In genomic region chr14:28848831-28849590, GRCm38 (mm10) we compare ENCODE assay signal across 9 mouse cellular contexts.
DNase-seq lines count a peak whose midpoint lies in the region; ATAC-seq and TF ChIP-seq lines count a peak whose summit lies in the region.
"Had no signal": no experiment of that assay in that cellular context is flagged by ENCODE, and none has a peak within 500 bp of the region (broad histone marks: within the 10 kb centered on the region; RNA-seq: fewer than 3 reads in every experiment).

No protein-coding gene starts in this region.

- H3K4me2 ChIP-seq in forebrain, postnatal 0 days (ENCODE audit: low read depth): no peak overlapping the region
- H3K4me2 ChIP-seq in forebrain, embryonic 12.5 days: no peak overlapping the region
- H3K4me2 ChIP-seq in midbrain, postnatal 0 days (ENCODE audit: low read depth, low read length, poor library complexity, severe bottlenecking): no peak overlapping the region
- no peak overlapping the region for H3K4me2 ChIP-seq in hindbrain, embryonic 11.5 days (replicated peaks; ENCODE audit: low read depth, low read length)
- H3K4me2 ChIP-seq: embryonic facial prominence, embryonic 13.5 days had no signal

- H3K27ac ChIP-seq in forebrain, postnatal 0 days (ENCODE audit: low read depth, low read length): no peak overlapping the region
- no peak overlapping the region for H3K27ac ChIP-seq in forebrain, embryonic 12.5 days
- H3K27ac ChIP-seq in midbrain, postnatal 0 days (ENCODE audit: low read depth, low read length): no peak overlapping the region
- H3K27ac ChIP-seq in midbrain, embryonic 10.5 days (replicated peaks): no peak overlapping the region
- H3K27ac ChIP-seq in hindbrain, embryonic 11.5 days (ENCODE audit: low read depth, low read length): no peak overlapping the region
- H3K27ac ChIP-seq: embryonic facial prominence, embryonic 13.5 days had no signal

- H3K4me3 ChIP-seq in forebrain, postnatal 0 days (ENCODE audit: low read depth, low read length): no peak overlapping the region
- no peak overlapping the region for H3K4me3 ChIP-seq in forebrain, embryonic 12.5 days (replicated peaks)
- H3K4me3 ChIP-seq in midbrain, postnatal 0 days (ENCODE audit: low read depth, low read length): no peak overlapping the region
- H3K4me3 ChIP-seq in midbrain, embryonic 10.5 days: no peak overlapping the region
- no peak overlapping the region for H3K4me3 ChIP-seq in hindbrain, embryonic 11.5 days (ENCODE audit: low read depth, low read length)
- H3K4me3 ChIP-seq: embryonic facial prominence, embryonic 13.5 days had no signal

- no peaks in the 10 kb centered on the region for H3K9me3 ChIP-seq in forebrain, postnatal 0 days (ENCODE audit: low read length)
- H3K9me3 ChIP-seq in forebrain, embryonic 12.5 days: no peaks in the 10 kb centered on the region
- H3K9me3 ChIP-seq in midbrain, postnatal 0 days (ENCODE audit: low read length): no peaks in the 10 kb centered on the region
- no peaks in the 10 kb centered on the region for H3K9me3 ChIP-seq in midbrain, embryonic 10.5 days (replicated peaks)
- no peaks in the 10 kb centered on the region for H3K9me3 ChIP-seq in hindbrain, embryonic 11.5 days (ENCODE audit: control insufficient read depth, low read length)
- H3K9me3 ChIP-seq: embryonic facial prominence, embryonic 13.5 days had no signal

- WGBS in forebrain, postnatal 0 days: 16% methylated on average over 2 of the region's 2 CpGs
- 15% methylated on average over 2 of the region's 2 CpGs for whole genome bisulfite sequencing in forebrain, embryonic 12.5 days
- WGBS in midbrain, postnatal 0 days: 6% methylated on average over 2 of the region's 2 CpGs
- 17% methylated on average over 2 of the region's 2 CpGs for WGBS in midbrain, embryonic 10.5 days
- WGBS in hindbrain, embryonic 11.5 days: 6% methylated on average over 2 of the region's 2 CpGs

- no peak for TF ChIP-seq CTCF in forebrain, postnatal 0 days (IDR thresholded peaks at IDR 0.05; ENCODE audit: low read depth)
- 0 out of 2 replicates have a peak, but pooled peaks have one; percentile 23 for TF ChIP-seq CTCF in midbrain, postnatal 0 days (IDR thresholded peaks at IDR 0.05)

- H3K27me3 ChIP-seq in forebrain, postnatal 0 days (ENCODE audit: insufficient read depth, low read length): no peaks in the 10 kb centered on the region; the same call in 1 of the 2 replicates
- no peaks in the 10 kb centered on the region for H3K27me3 ChIP-seq in forebrain, embryonic 12.5 days
- no peaks in the 10 kb centered on the region for H3K27me3 ChIP-seq in midbrain, postnatal 0 days (ENCODE audit: insufficient read depth, low read length)
- no peaks in the 10 kb centered on the region for H3K27me3 ChIP-seq in midbrain, embryonic 10.5 days (ENCODE audit: low read depth, poor library complexity, severe bottlenecking)
- H3K27me3 ChIP-seq in hindbrain, embryonic 11.5 days (ENCODE audit: control insufficient read depth, insufficient read depth, low read length): no peaks in the 10 kb centered on the region
- H3K27me3 ChIP-seq: embryonic facial prominence, embryonic 13.5 days had no signal

- no peaks in the 10 kb centered on the region for H3K4me1 ChIP-seq in forebrain, postnatal 0 days (ENCODE audit: insufficient read depth)
- H3K4me1 ChIP-seq in forebrain, embryonic 12.5 days: no peaks in the 10 kb centered on the region
- H3K4me1 ChIP-seq in midbrain, postnatal 0 days (ENCODE audit: insufficient read depth, low read length): no peaks in the 10 kb centered on the region
- no peaks in the 10 kb centered on the region; the same call in 1 of the 2 replicates for H3K4me1 ChIP-seq in midbrain, embryonic 10.5 days
- no peaks in the 10 kb centered on the region for H3K4me1 ChIP-seq in hindbrain, embryonic 11.5 days (replicated peaks; ENCODE audit: control insufficient read depth, insufficient read depth, low read length)

- no peaks in the 10 kb centered on the region for H3K36me3 ChIP-seq in forebrain, postnatal 0 days (ENCODE audit: insufficient read depth)
- H3K36me3 ChIP-seq in forebrain, embryonic 12.5 days (replicated peaks): no peaks in the 10 kb centered on the region
- no peaks in the 10 kb centered on the region for H3K36me3 ChIP-seq in midbrain, postnatal 0 days (ENCODE audit: insufficient read depth, low read length)
- H3K36me3 ChIP-seq in midbrain, embryonic 10.5 days: no peaks in the 10 kb centered on the region
- H3K36me3 ChIP-seq in hindbrain, embryonic 11.5 days (ENCODE audit: control insufficient read depth, insufficient read depth, low read length): no peaks in the 10 kb centered on the region
- H3K36me3 ChIP-seq: embryonic facial prominence, embryonic 13.5 days had no signal

- no peak for ATAC-seq in forebrain, postnatal 0 days
- ATAC-seq in forebrain, embryonic 12.5 days (ENCODE audit: low FRiP score): no peak
- ATAC-seq in midbrain, postnatal 0 days (ENCODE audit: low FRiP score): no peak
- ATAC-seq in hindbrain, embryonic 11.5 days (ENCODE audit: low FRiP score): no peak

- peak; percentile 21 for DNase-seq in forebrain, postnatal 0 days
- peak; percentile 69 for DNase-seq in midbrain, postnatal 0 days (ENCODE audit: low spot score)
- no peak for DNase-seq in midbrain, embryonic 10.5 days (ENCODE audit: low spot score)
- peak; percentile 28 to 54 for DNase-seq in kidney, adult 8-10 months
- peak; percentile 13 for DNase-seq in ovary, postnatal 14 days (ENCODE audit: low spot score)
- no peak for DNase-seq in embryo, embryonic 11 days
- no peak for DNase-seq in hindbrain, embryonic 11.5 days (ENCODE audit: low spot score)

- no peak overlapping the region for H3K9ac ChIP-seq in forebrain, postnatal 0 days
- no peak overlapping the region for H3K9ac ChIP-seq in forebrain, embryonic 12.5 days
- no peak overlapping the region for H3K9ac ChIP-seq in midbrain, postnatal 0 days (replicated peaks; ENCODE audit: low read length, poor library complexity, severe bottlenecking)
- H3K9ac ChIP-seq in hindbrain, embryonic 11.5 days (ENCODE audit: low read depth, low read length): no peak overlapping the region
- H3K9ac ChIP-seq: embryonic facial prominence, embryonic 13.5 days had no signal

Comparison
In these comparisons a context has a peak if more than half of its experiments do, and no peak if none do; other contexts are left out.
1. DNase-seq: peak in forebrain, postnatal 0 days (single experiment), midbrain, postnatal 0 days (single experiment), kidney, adult 8-10 months (2 of 2) and ovary, postnatal 14 days (single experiment); none in midbrain, embryonic 10.5 days (single experiment), embryo, embryonic 11 days (single experiment) and hindbrain, embryonic 11.5 days (single experiment).